Mouse (Mus musculus) A20 (cell line): ENCODE measurements around the gene Tdg.
"Not testable (repeated sequence)": the region's sequence is repeated elsewhere in the genome, so short reads cannot be mapped to it uniquely, and the experiment has no call there.

ENCODE experiments used
- DNase-seq: peaks from one replicate; pipeline ENCODE4 v3.0.0-alpha.2; 2011; ENCODE audit warnings: low read depth, low spot score

Tdg gene

DNA sequence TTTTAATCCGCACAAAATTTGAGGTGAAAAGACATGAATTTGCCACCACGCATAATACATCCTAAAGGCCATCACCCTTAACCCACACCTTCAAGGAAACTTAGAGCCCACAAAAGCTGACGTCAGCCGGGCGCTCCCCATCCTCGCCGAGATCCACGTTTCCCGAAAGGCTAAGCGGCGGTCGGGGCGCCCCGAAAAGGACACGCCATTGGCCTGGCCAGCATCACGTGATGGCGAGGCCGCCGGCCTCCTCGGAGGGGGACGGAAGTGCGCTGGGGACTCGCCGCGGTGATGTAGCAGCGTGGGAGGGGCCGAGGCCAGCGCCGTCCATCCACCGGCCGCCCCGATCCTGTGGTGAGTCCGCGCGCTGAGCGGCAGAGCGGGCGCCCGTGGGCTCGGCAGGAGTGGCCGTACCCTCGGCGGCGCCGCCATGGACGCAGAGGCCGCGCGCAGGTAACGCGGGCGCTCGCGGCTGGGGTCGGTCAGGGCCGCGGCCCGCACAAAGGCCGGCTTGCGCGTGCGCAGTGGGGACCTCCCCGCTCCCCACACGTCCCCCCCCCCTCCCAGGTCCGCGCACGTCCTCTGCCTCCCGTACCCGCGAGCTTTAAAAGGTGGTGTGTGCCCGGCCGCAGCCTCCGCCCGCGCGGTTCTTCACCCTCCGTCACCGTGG is at the start of gene Tdg:
Gene Tdg (plus strand): TSS at position 243 of the 670 bp plus-strand sequence.
- peak; percentile 97 for DNase-seq

DNA sequence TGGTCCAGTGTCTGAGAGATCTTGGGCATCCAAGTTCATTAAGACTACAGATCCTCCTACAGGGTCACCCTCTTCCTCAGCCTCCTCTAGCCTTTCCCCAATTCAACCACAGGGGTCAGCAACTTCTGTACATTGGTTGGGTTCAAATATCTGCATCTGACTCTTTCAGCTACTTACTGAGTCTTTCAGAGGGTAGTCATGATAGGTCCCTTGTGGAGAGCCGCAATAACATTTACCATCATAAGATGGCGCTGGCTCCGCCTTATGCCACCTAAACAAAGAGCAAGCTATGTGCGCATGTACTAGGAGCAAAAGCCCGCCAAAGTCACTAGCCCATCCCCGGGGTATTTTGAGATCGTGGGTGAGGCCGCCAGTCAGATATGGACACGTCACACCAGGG is 40.0 kb upstream of the Tdg start:
- peak; percentile 31 for DNase-seq

DNA sequence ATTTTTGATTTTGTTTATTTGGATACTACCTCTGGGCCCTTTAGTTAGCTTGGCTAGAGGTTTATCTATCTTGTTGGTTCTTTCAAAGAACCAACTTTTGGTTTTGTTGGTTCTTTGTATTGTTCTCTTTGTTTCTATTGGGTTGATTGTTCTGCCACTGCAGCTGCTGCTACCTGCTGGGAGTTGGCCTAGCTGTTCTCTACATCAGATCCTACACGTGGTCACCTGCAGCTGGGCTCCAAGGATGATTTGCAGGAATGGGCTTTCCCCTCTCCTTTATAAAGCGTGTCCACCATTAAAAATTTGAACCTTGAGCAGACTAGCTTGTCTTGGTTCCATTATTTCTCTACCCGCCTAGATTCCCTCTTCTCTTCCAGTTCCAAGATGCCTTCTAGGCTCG is 35.2 kb upstream of the Tdg start:
- DNase-seq, result not testable (repeated sequence)

DNA sequence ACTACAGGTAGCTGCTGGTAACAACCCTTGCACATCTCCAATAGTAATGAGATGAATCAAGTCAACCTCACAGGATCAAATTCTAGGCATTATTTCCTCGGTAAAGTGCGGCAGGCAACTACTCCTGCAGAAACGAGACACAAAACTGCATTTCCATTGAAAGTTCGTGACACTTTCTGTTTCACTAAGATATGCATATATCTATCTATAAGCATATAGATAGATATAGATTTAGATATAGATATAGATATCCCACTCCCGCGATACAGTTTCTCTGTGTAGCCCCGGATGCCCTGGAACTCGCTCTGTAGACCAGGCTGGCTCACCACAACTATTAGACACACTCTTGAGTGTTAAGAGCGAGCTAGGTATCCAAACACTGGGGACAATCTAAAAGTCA is 7.4 kb upstream of the Tdg start:
- DNase-seq, result peak; percentile 24

DNA sequence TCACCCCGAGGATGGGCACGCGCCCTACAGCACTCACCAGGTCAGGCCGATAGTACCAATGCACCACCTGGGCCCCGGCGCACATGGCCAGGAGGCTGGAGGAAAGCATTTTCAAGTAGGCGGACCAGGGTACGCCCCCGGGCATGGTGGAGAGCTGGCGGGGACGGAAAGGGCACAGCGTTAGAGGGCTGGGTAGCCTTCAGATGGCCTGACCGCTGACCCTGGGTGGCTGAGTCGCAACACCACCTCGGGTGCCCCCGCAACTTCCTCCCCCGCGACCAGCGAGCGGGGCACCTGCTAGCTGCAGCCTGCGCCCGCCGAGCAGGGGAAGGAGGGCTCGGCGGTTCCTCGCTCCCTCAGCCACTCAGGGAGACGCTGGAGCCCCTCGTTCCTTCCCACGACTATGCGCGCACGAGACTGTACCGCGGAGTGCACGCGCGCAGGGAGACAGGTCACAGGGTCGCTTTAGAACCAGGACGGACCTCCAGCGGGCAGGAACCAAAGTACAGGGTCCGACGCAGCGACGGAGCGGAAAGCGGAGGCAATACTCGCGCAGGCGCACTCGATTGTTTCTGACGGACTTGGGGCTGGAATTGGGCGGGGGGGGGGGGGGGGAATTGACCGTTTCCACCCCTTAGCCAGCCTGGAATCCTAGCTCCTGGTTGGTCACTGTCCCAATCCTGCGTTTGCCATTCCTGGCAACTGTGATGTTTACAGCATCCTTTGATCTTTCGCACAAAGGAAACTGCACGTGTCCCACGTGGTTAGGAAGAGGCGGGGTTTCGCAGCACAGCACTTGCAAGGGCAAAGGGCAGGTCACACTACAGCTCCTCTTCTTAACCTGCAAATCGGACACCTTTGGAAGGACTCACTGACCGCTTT is 6.7 kb upstream of the Tdg start, which contains the start of gene 1190007I07Rik:
Gene 1190007I07Rik (minus strand): TSS at position 558 of the 882 bp plus-strand sequence.
- DNase-seq, result peak; percentile 90

DNA sequence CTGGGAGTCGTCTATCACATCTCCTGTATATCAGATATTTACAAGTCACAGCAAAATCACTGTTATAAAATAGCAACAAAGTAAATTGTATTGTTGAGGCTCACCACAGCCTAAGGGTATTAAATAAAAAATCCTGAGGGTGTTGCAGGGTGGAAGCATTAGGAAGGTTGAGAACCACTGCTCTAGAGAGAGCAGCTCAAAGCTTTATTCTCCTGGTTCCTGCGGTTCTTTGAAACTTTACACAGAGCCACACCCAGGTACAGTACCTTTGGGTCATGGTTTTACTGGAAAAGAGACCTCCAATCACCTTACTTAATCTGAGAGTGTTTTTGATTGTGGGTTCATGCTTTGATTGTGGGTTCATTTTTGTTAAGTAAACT is 6.1 kb upstream of the Tdg start:
- DNase-seq, result not testable (repeated sequence)

DNA sequence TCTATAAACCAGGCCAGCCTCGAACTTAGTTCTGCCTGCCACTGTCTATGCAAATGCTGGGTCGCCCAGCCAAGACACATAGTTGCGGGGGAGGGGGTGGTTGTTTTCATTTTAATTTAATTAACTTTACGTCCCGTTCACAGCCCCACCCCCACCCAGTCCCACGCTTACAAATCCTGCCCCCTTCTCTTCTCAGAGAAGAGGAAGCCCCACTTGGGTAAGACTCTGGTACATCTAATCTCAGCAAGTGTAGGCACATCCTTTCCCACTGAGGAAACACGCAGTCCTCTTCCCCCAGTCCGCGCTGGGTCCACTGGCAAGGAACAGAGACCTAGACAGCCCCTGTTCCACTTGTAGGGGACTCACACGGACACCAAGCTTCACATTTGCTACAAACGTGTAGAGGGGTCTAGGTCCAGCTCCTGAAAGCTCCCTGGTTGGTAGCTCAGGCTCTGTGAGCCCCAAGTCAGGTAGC is 480 bp upstream of the Tdg start:
- DNase-seq, result no peak

DNA sequence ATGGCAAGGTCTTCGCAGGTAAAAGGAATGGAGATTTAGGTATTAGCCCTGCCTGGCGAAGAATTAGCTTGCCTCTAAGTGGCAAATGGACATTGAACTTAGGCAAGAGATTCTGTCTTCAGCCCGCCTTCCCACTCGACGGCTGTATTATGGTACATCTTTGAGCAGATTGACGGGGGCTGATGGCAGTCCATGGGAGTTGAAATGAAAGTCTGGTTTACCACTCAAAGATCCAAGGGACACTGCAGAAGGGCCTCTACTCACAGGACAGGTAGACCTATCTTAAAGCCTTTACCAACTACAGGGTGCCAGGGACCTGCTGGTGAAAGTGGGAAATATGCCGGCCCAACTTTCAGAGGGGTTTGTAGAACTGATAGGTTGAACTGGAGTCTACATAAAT is 869 bp downstream of the Tdg start:
- DNase-seq, result peak; percentile 40

DNA sequence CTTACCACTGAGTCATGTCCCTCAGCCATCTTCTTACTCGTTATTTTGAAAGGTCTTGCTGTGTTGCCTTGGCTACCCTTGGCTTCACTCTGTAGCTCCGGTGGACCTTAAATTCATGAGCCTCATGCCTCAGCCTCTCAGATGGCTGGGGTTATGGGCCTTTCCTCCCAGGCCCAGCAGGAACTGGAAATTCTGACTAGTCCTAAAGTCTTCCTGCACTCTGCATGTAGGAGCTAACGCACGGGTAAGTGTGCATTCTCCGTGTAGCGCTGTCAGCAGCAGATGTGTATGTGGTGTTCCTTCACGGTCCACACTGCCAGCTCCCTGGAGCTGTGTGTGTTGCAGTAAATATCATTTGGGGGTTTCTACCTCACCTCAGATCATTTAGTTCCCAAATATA is 1.5 kb downstream of the Tdg start:
- DNase-seq, result peak; percentile 35

DNA sequence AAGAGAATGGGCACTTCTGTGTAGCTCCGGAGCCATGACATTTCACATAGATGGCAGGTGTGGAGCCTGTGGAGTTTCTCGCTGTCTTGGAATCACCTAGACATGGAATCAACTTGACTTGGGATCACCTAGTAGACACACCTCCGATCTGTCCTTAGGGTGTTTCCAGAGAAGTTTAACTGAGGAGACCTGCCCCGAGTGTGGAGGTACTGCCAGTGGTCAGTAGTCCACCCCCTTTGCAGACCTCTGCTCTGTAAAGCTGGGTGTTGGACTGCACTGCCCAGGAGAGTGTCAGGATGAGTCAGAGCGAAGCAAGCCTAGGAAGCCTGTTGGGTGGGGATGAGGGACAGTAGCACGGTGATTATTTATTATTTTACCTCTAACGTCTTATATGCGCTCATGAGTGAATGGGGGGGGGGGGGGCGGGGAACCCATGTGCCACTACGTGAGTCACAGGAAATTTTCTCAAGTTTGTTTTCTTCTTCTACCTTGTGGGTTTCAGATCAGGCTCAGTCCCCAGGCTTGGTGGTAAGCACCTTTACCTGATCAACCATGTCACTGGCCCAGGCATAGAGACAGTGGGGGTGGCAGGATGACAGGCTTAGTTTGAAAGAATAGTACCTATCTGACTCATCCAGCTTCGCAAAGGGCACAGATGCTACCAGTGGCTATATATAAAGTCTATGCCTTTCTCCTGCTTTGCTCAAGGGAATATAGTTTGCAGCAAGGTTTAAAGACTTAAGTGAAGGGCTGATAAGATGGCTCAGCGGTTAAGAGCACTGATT is 3.1 kb downstream of the Tdg start:
- DNase-seq, result peak; percentile 44

DNA sequence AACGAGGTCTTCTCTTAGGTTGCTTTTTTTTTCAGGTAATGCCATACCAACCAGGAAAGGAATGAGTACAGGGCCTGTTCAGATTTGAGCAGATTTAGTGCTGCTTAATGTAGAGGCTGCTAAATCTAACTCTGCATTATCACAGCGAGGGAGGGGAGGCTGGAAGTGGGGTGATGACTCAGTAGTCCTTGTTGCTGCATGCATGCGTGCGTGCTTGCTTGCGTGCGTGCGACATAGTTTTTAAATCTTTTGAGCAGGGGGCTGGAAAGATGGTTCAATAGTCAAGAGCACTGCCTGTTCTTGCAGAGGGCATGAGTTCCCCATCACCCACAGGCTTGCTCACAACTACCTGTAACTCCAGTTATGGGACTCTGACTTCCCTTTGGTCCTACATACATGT is 4.7 kb downstream of the Tdg start:
- DNase-seq, result no peak

DNA sequence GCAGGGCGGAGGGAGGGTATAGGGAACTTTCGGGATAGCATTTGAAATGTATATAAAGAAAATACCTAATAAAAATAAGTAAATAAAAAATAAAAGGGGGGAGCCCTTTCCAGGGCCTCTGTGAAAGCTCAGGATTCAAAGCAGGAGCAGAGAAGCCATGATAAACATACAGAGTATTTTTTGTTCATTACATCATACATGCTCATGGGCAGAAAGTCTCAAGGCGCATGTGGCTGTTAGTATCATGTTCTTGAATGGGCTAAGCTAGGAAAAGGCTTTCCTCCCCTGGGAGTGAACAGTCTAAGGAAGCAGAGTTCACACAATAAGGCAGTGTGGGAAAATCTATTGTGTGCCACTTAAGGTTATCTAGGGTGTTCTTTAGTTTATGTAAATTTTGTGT is 6.7 kb downstream of the Tdg start:
- no peak for DNase-seq

DNA sequence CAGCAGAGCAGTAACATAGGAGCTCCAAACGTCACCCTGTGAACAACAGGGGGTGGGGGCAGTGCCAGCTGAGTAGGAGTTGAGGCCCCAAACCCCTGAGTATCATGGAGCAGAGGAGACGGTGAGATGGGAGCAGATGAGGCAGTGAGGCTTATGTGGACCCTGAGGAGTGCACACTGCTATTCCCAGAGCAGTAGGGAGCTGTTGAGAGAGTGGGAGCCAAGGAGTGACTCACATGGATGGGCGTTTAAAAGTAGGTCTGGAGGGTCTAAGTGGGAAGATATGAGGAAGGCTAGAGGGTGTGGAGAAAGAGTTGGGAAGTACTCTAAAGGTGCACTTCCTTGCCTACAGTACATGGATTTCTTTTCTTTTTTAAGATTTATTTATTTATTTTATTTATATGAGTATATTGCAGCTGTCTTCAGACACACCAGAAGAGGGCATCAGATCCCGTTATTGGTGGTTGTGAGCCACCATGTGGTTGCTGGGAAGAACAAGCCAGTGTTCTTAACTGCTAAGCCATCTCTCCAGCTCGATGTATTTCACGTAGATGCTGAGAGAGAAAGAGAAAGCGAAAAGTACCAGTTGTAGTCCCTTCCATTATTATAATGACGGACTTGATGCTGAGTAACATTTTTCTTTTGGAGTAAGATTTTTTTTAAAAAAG is 9.5 kb downstream of the Tdg start:
- no peak for DNase-seq

DNA sequence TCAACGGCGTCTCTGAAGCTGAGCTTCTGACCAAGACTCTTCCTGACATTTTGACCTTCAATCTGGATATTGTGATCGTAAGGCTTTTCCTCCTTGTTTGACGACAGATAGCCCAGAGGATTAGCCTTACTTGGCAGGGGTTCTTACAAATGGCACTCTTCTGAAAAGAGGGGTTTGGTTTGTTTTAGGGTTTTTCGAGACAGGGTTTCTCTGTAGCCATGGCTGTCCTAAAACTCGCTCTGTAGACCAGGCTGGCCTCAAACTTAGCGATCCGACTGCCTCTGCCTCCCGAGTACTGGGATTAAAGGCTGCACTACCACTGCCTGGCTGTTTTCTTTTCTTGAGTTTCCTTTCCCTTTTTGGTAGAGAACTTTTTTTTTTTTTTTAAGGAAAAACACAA is 11.9 kb downstream of the Tdg start:
- DNase-seq, result no peak

DNA sequence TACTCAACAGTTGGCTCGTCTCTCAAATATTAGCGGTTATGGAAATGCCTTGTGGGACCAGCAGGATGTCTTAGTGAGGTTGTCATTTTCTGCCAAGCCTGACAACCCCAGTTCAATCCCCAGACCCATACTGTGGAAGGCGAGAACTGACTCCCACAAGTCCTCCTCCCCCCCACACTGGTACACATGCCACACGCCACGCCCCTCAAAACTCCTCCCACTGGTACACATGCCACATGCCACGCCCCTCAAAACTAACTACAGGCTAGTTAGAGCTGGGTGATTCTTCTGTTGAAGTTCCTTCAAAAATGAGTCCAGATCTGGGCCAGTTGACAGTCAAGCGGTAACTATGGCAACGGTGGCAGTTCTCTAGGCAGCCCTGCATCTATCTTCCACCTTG is 16.5 kb downstream of the Tdg start:
- no peak for DNase-seq

DNA sequence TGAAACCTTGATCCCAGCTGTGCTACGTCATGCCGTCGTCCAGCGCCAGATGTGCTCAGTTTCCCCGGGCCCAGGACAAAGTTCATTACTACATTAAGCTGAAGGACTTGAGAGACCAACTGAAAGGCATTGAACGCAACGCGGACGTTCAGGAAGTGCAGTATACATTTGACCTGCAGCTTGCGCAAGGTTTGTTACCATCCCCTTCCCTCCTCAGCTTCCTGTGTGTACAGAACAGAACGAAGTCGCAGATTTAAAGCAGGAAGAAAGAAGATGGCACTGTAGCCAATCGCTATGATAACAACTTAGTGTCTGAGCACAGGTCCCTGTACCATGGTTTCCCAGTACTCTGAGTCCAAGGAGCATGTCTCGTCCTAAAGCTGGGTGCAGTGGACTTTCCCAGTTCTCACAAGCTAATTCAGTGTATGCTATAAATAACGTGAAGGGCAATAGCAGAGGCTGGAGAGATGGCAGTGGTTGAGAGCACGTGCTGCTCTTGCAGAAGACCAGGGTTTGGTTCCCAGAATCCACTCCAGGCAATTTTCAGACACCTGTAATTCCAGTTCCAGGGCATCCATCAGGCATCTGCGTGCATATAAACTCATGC is 17.7 kb downstream of the Tdg start:
- no peak for DNase-seq

DNA sequence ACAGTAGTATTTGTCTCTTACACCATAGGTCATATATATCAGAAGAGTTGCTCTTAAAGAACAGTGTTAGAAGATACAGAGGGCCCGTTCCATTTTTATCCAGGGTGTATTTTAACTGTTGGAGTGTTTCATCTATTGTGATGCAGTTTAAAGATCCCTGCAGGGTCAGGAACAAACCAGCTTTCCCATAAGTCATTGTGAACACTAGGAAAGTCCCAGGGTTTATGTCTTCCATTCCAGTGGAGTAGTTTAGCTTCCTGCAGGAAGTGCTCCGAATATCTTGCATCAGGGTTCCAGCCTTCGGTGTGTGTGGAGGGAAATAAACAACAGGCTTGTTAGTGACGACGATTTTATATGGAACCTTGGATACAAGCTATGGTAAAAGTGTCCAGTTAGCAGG is 21.6 kb downstream of the Tdg start:
- DNase-seq, result no peak

DNA sequence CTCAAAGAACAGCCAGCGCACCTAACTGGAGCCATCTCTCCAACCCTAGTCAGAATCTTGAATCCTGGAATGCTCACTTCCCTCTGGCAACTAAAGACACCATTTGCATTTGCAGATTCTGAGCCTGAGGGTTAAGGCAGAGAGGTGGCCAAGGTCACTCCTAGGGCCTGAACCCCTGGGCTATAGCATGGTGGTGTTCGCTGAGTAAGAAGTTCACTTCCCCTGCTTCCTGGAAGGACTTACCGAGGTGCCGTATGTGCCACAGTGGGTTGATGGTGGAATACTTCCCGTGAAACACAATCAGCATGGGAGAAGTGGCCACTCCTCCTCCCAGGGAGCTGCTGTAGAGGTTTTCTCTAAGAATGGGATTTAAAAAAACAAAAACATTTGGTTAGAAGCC is 23.0 kb downstream of the Tdg start:
- DNase-seq, result no peak

DNA sequence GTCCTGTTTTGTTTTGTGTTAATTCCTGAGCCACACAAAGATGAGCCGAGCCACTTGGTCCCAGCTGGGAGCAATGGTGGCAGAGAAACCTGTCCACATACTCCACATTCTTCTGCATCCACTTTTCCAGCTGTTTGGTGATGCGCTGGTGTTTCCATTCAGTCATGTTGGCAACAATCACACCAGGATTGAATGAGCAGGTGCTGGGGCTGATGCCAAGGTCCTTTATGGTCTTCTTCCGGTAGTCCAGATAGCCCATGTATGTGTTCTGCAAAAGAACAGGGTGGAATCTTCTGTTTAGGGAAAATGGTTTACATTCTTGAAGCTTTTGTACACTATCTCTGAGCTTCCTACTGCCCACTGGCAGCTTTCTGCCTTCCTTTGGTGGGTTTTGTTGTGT is 25.0 kb downstream of the Tdg start:
- DNase-seq, result no peak

DNA sequence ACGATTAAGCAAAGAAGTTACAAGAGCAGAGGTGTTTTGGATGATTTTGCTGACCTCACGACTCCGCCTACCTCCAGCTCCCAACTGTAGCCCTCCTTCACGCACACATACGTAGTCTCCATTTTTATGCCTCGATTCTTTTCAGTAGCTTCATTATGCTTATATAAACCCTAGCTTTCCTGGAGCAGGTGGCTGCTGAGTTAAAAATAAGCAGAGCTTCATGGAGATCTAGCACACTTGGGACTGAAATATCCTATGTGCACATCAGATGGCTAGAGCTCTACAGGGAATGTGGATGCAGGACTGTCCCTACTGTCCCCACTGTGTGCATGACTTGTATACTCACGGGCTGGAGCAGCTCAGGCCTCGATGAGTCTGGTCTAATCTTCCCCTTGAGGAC is 32.2 kb downstream of the Tdg start:
- DNase-seq, result no peak
